Mouse (Mus musculus) liver, embryonic 14.5 days (tissue): ENCODE results near the gene Faap20. TPM values are rescaled to one million over a fixed set of nuclear protein-coding genes. Genes with fewer than 3 reads are reported as not detected.

Source experiments
- ATAC-seq: fragments of 200-750 bp; cut with Nextera tagmentation; 2 replicates; pipeline ENCODE4 v1.8.0; 2017; ENCODE audit warnings: moderate number of reproducible peaks, mild to moderate bottlenecking, moderate library complexity; ENCODE audit not compliant: insufficient read depth
- DNase-seq, 3 experiments: peaks; one replicate each; pipeline ENCODE4 v3.0.0-alpha.2; 2012 to 2013; ENCODE audit warnings: low read depth in 3 of 3, low spot score in 3 of 3
- H3K27ac ChIP-seq: fragments of 300-500 bp; sonication (generic); 2 replicates; pipeline ENCODE4 v1.5.1; 2014; ENCODE audit warnings: moderate library complexity, mild to moderate bottlenecking, control low read depth, inconsistent platforms
- H3K27me3 ChIP-seq: fragments of 300-500 bp; sonication (generic); 2 replicates; pipeline ENCODE4 v1.6.1; 2014; ENCODE audit warnings: mild to moderate bottlenecking, low read length, moderate library complexity; ENCODE audit not compliant: control insufficient read depth, insufficient read depth
- H3K36me3 ChIP-seq: fragments of 300-500 bp; sonication (generic); replicated peaks from 2 replicates; pipeline ENCODE4 v1.6.1; 2014; ENCODE audit warnings: low read depth; ENCODE audit not compliant: control insufficient read depth, insufficient read depth
- H3K4me1 ChIP-seq, 2 experiments: fragments of 200-500 bp in 1 of 2; fragments of 300-500 bp in 1 of 2; sonication (generic) in 1 of 2; replicated peaks; 2 replicates each; pipeline ENCODE4 v1.6.1; 2012 to 2014; ENCODE audit warnings: antibody characterized with exemption in 1 of 2, inconsistent platforms in 1 of 2, low read length in 1 of 2; ENCODE audit not compliant: control insufficient read depth in 2 of 2, insufficient read depth in 2 of 2
- H3K4me2 ChIP-seq: fragments of 300-500 bp; sonication (generic); 2 replicates; pipeline ENCODE4 v1.6.1; 2014; ENCODE audit warnings: low read depth, mild to moderate bottlenecking, control low read depth, moderate library complexity
- H3K4me3 ChIP-seq, 2 experiments: fragments of 200-500 bp in 1 of 2; fragments of 300-500 bp in 1 of 2; sonication (generic) in 1 of 2; 2 replicates each; pipeline ENCODE4 v1.5.1; 2012 to 2014; ENCODE audit warnings: low read depth in 2 of 2, low read length in 2 of 2, mild to moderate bottlenecking in 2 of 2, control low read depth in 1 of 2, inconsistent platforms in 1 of 2, moderate library complexity in 1 of 2; ENCODE audit not compliant: insufficient read depth in 1 of 2
- H3K9ac ChIP-seq: fragments of 300-500 bp; sonication (generic); replicated peaks from 2 replicates; pipeline ENCODE4 v1.6.1; 2014; ENCODE audit warnings: mild to moderate bottlenecking, control low read depth, moderate library complexity
- H3K9me3 ChIP-seq: fragments of 300-500 bp; sonication (generic); 2 replicates; pipeline ENCODE4 v1.6.1; 2016; ENCODE audit warnings: low read length, mixed read lengths; ENCODE audit not compliant: control insufficient read depth
- CTCF ChIP-seq: IDR thresholded peaks from 2 replicates; pipeline ENCODE4 v1.5.1; 2016; ENCODE audit warnings: antibody characterized with exemption, low read depth, control low read depth
- EP300 ChIP-seq: IDR thresholded peaks from 2 replicates; pipeline ENCODE4 v1.6.1; 2016; ENCODE audit warnings: antibody characterized with exemption, low read depth
- whole genome bisulfite sequencing: fragments of 180-500 bp; shearing (Covaris S2); extraction: QIAGEN DNeasy Blood & Tissue Kit; methylation state at CpG from one replicate; pipeline ENCODE4 v1.1.7; 2014; ENCODE audit not compliant: insufficient replicate concordance; 5-methylcytosine and 5-hydroxymethylcytosine counted together
- polyA plus RNA-seq, 2 experiments: library from polyadenylated mRNA; depleted of rRNA in 1 of 2; stranded (reverse) in 1 of 2; unstranded in 1 of 2; fragments of >200 nt; fragmentation: Nextera tagmentation in 1 of 2; extraction: Ambion mirVana in 1 of 2; gene quantifications; 2 replicates each; pipeline versions ENCODE4 v1.2.1 to v1.2.3; 2012 to 2014

The Faap20 gene
- polyA plus RNA-seq, 2 experiments, result 12.2 to 14.8 TPM

DNA sequence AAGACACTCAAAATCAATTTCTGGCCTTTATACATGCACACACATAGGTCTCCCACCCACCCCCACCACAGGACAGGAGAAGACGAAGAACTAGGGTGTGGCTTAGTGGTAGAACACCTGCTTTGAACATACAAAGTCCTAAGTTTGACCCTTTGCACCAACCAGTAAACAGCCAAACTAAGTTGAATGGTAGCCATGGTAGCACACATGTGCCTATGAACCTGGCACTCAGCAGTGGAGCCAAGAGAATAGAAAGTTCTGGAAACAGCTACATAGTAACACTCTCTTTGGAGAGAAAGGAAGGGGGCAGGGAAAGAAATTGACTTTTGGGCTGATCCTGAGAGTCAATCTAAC lies 31.1 kb downstream of the Faap20 start:
- Histone ChIP-seq H3K36me3 (no peaks in the 10 kb centered on the region), H3K27me3 (no peaks in the 10 kb centered on the region), H3K9ac (no peak overlapping the region), H3K9me3 (no peaks in the 10 kb centered on the region), H3K4me1 (no peaks in the 10 kb centered on the region), H3K4me3 (no peak overlapping the region), H3K27ac (no peak overlapping the region), H3K4me2 (no peak overlapping the region)
- 58% methylated on average over 1 of the region's 1 CpGs for WGBS
- no peak for DNase-seq
- TF ChIP-seq CTCF, result no peak
- TF ChIP-seq EP300, result no peak
- ATAC-seq, result no peak

DNA sequence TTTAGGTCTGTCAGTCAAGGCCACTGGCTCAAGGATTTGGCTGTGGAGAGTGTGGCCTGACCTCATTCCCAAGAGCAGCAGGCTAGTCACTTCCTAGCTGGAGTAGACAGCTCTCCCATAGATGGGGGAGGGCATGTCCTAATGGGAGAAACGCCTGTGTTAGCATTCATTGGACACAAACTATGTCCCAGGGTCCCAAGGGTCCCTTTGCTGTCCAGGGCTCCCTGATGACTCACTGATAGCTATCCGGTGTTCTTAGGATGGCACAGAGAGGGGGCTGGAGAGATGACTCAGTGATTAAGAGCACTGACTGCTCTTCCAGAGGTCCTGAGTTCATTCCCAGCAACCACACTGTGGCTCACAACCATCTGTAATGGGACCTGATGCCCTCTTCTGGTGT lies 31.6 kb downstream of the Faap20 start:
- Histone ChIP-seq H3K9ac (no peak overlapping the region), H3K27me3 (no peaks in the 10 kb centered on the region), H3K4me1 (no peaks in the 10 kb centered on the region), H3K36me3 (no peaks in the 10 kb centered on the region), H3K4me2 (no peak overlapping the region), H3K9me3 (no peaks in the 10 kb centered on the region), H3K4me3 (no peak overlapping the region), H3K27ac (no peak overlapping the region)
- 41% methylated on average over 2 of the region's 2 CpGs for WGBS
- no peak for TF ChIP-seq EP300
- TF ChIP-seq CTCF, result no peak
- no peak for DNase-seq
- no peak for ATAC-seq

DNA sequence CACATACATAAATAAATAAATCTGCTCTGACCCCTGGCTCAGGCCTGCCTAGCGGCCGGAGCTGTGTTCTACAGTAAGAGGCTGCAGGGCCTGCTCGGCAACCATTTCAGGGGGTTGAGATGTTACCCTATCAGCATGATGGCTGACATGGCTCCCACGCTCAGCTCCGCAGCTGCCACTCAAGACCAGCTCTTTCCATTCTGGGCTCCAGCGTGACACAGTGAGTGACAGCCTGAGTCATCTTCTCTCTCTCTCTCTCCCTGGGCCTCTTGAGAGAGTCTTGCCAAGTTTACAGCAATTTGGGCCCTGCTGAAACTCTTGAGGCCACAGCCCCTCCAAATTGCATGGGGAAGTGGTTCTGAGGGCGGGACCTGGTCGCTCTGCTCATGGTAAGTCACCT lies 32.0 kb downstream of the Faap20 start:
- H3K27me3 ChIP-seq, result no peaks in the 10 kb centered on the region
- no peak overlapping the region for H3K4me3 ChIP-seq
- no peak overlapping the region for H3K27ac ChIP-seq
- H3K4me1 ChIP-seq, result no peaks in the 10 kb centered on the region
- no peaks in the 10 kb centered on the region for H3K36me3 ChIP-seq
- ATAC-seq (no peak), DNase-seq (no peak)
- no peaks in the 10 kb centered on the region for H3K9me3 ChIP-seq
- TF ChIP-seq EP300 (no peak), CTCF (no peak)
- 62% methylated on average over 8 of the region's 8 CpGs for WGBS
- H3K4me2 ChIP-seq, result no peak overlapping the region
- H3K9ac ChIP-seq, result no peak overlapping the region

DNA sequence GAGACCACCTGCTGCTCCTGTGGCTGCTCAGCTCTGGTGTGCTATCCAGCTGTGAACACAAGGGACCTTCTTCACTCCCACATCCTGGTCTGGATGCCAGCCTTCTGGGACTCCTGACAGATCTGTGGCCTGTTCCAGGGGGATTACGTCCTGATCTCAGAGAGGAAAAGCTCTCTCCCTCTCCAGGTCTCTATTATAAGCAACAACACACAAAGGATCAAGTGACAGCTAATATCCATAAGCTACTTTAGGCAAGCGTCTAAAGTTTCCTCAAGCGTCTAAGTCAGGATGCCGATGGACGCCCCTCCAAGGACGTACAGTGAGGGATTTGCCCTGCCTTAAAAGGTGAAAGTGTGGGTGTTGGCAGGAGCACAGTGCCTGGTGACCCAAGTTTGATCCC lies 32.6 kb downstream of the Faap20 start:
- Histone ChIP-seq H3K9ac (no peak overlapping the region), H3K27me3 (no peaks in the 10 kb centered on the region), H3K4me1 (no peaks in the 10 kb centered on the region), H3K27ac (no peak overlapping the region), H3K9me3 (no peaks in the 10 kb centered on the region), H3K4me3 (no peak overlapping the region), H3K4me2 (no peak overlapping the region), H3K36me3 (no peaks in the 10 kb centered on the region)
- no peak for TF ChIP-seq CTCF
- no peak for TF ChIP-seq EP300
- no peak for ATAC-seq
- whole genome bisulfite sequencing, result 59% methylated on average over 6 of the region's 6 CpGs
- no peak for DNase-seq

DNA sequence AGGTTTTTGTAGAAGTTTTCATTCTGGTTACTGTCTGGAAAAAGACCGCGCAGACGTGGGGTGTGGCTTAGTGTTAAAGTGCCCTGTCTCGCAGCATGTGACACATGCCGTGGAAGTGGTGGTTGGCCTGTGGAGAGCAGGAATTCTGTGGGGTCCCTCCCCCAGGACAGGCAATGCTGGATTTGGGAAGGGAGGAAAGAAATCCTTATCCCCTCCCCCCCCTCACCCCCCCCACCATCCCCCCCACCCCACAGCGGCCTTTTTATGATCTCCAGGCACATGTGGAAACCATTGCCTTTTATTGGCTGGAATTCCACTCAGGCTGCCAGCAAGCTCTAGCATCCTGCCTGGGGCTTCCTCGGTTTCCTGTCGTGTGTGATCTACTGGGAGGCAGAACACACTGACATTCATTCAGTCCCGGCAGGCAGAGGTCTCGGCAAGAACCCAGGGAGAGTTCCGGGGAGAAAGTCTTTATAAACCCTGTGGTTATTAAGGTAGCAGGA lies 33.5 kb downstream of the Faap20 start:
- TF ChIP-seq EP300, result no peak
- TF ChIP-seq CTCF, result no peak
- no peaks in the 10 kb centered on the region for H3K27me3 ChIP-seq
- WGBS, result 29% methylated on average over 11 of the region's 11 CpGs
- H3K4me2 ChIP-seq, result no peak overlapping the region
- ATAC-seq (no peak), DNase-seq (no peak)
- no peaks in the 10 kb centered on the region for H3K9me3 ChIP-seq
- H3K36me3 ChIP-seq, result no peaks in the 10 kb centered on the region
- H3K27ac ChIP-seq, result no peak overlapping the region
- H3K4me1 ChIP-seq, result no peaks in the 10 kb centered on the region
- H3K4me3 ChIP-seq, result no peak overlapping the region
- H3K9ac ChIP-seq, result no peak overlapping the region
